Mouse (Mus musculus): ENCODE results near the gene Rbm8a. TPM values are rescaled to one million over a fixed set of nuclear protein-coding genes. Genes with fewer than 3 reads are reported as not detected.

The Rbm8a gene
- total RNA-seq (2021) (10 to 100 TPM; 69.2 to 85.3 TPM), polyA plus RNA-seq (2012; rRNA removed) (1.3 and 2.3 TPM in 2 replicates)
- long read RNA-seq, transcript Rbm8a-201 (6 exons, 2,608 nt): minor isoform, 27 of 67 reads
- long read RNA-seq, transcript Rbm8a-202 (6 exons, 2,604 nt): major isoform, 28 of 67 reads
- long read RNA-seq, partial matches to known transcripts: 4 of 67 reads
- long read RNA-seq, other reads (novel, unspliced or antisense): 7 of 67 reads

- peak; percentile 96 for DNase-seq
These were observed at the start of gene Rbm8a for GRCm38 (mm10) chr3:96629729-96630600. Rbm8a (plus strand) TSS chr3:96629933.

- DNase-seq: no peak
These were observed 48.6 kb upstream of the Rbm8a start for GRCm38 (mm10) chr3:96581141-96581540.

- DNase-seq: no peak
These were observed 47.8 kb upstream of the Rbm8a start for GRCm38 (mm10) chr3:96581771-96582515.

GRCm38 (mm10) chr3:96583386-96583785 is 46.3 kb upstream of the Rbm8a start:
- DNase-seq: no peak

- no peak for DNase-seq
These were observed 39.1 kb upstream of the Rbm8a start for GRCm38 (mm10) chr3:96590657-96591056.

- no peak for DNase-seq
These were observed 36.4 kb upstream of the Rbm8a start for GRCm38 (mm10) chr3:96593374-96593773.

GRCm38 (mm10) chr3:96593790-96594560 is 35.8 kb upstream of the Rbm8a start, which contains the start of gene Polr3gl:
Polr3gl (minus strand) TSS chr3:96594181.
- peak; percentile 97 for DNase-seq

GRCm38 (mm10) chr3:96594851-96595250 is 34.9 kb upstream of the Rbm8a start:
- DNase-seq: no peak

- DNase-seq: no peak
These were observed 34.1 kb upstream of the Rbm8a start for GRCm38 (mm10) chr3:96595661-96596060.

- DNase-seq: peak; percentile 74
These were observed 33.5 kb upstream of the Rbm8a start, which contains the start of gene Ankrd34a for GRCm38 (mm10) chr3:96596228-96596707. Ankrd34a (plus strand) TSS chr3:96596636.

- no peak for DNase-seq
These were observed 32.9 kb upstream of the Rbm8a start for GRCm38 (mm10) chr3:96596855-96597254.

GRCm38 (mm10) chr3:96597435-96597891 is 32.3 kb upstream of the Rbm8a start:
- peak; percentile 62 for DNase-seq

GRCm38 (mm10) chr3:96598156-96599068 is 31.3 kb upstream of the Rbm8a start:
- DNase-seq: peak; percentile 89

- DNase-seq: no peak
These were observed 30.7 kb upstream of the Rbm8a start for GRCm38 (mm10) chr3:96599069-96599393.

GRCm38 (mm10) chr3:96599411-96599810 is 30.3 kb upstream of the Rbm8a start:
- DNase-seq: no peak

- peak; percentile 98 for DNase-seq
These were observed 29.0 kb upstream of the Rbm8a start, which contains the start of gene Lix1l for GRCm38 (mm10) chr3:96600639-96601250. Lix1l (plus strand) TSS chr3:96601149.

GRCm38 (mm10) chr3:96601251-96601787 is 28.4 kb upstream of the Rbm8a start:
- peak; percentile 88 for DNase-seq

- DNase-seq: peak; percentile 74
These were observed 27.6 kb upstream of the Rbm8a start for GRCm38 (mm10) chr3:96601941-96602703.

GRCm38 (mm10) chr3:96602704-96603084 is 27.0 kb upstream of the Rbm8a start:
- no peak for DNase-seq
